Mouse (Mus musculus): ENCODE data around the gene Pald1.

Pald1 gene

GRCm38 (mm10) chr10:61284309-61284708 is 99.0 kb downstream of the Pald1 start:
- DNase-seq (ENCODE audit: low spot score in 2 of 2): no peak

GRCm38 (mm10) chr10:61281115-61281514 is 102.2 kb downstream of the Pald1 start:
- DNase-seq (ENCODE audit: low spot score in 2 of 2): no peak

- DNase-seq (ENCODE audit: low spot score in 2 of 2): no peak
Observed at GRCm38 (mm10) chr10:61277918-61278674, 105.2 kb downstream of the Pald1 start.

- DNase-seq (ENCODE audit: low spot score in 2 of 2): no peak
Observed at GRCm38 (mm10) chr10:61277051-61277450, 106.3 kb downstream of the Pald1 start.

GRCm38 (mm10) chr10:61275669-61276110 is 107.6 kb downstream of the Pald1 start:
- no peak for DNase-seq (ENCODE audit: low spot score in 2 of 2)

- DNase-seq (ENCODE audit: low spot score in 2 of 2): no peak
Observed at GRCm38 (mm10) chr10:61274532-61274931, 108.8 kb downstream of the Pald1 start.

GRCm38 (mm10) chr10:61273844-61274215 is 109.5 kb downstream of the Pald1 start:
- no peak for DNase-seq (ENCODE audit: low spot score in 2 of 2)

GRCm38 (mm10) chr10:61273081-61273843 is 110.1 kb downstream of the Pald1 start, which contains the start of gene Adamts14:
Gene Adamts14 (minus strand): TSS chr10:61273438.
- DNase-seq (ENCODE audit: low spot score in 2 of 2): peak in 1 of 2 experiments; percentile 44

- no peak for DNase-seq (ENCODE audit: low spot score in 2 of 2)
Observed at GRCm38 (mm10) chr10:61272631-61273030, 110.7 kb downstream of the Pald1 start.

- DNase-seq (ENCODE audit: low spot score in 2 of 2): no peak
Observed at GRCm38 (mm10) chr10:61272089-61272626, 111.2 kb downstream of the Pald1 start.

Measured in urinary bladder, postnatal 4 days (tissue).